Mouse (Mus musculus) testis, adult 2 months (tissue): ENCODE data around the gene Asb15.

Source experiments
- CTCF ChIP-seq: fragments of 200-500 bp; IDR thresholded peaks from 2 replicates; pipeline ENCODE4 v1.5.1; 2012; ENCODE audit warnings: low read depth, mild to moderate bottlenecking, inconsistent platforms, low read length, moderate library complexity; ENCODE audit not compliant: control insufficient read depth, insufficient read depth, insufficient replicate concordance
- POLR2A ChIP-seq: fragments of 200-500 bp; IDR thresholded peaks from 2 replicates; pipeline ENCODE4 v1.6.1; 2012; ENCODE audit warnings: low read depth, mild to moderate bottlenecking, inconsistent platforms, low read length, moderate library complexity; ENCODE audit not compliant: control insufficient read depth

DNA sequence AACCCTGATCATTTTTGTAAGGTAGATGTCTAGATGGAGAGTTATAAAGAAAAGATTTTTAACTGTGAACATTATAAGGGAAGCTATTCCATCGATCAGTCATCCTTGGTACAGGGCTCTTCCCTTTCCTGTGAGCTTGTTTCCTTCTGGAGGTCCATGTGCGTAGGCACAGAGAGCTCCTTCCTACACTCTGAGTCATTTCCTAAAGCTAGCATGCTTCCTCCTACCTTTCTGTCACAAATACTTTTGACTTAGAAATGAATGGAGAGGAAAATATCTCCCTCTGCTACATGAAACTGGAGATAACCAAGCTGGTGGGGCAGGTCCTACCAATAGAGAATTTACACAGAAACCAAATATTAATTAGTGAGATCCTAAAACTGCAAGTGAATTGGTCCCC is 21.9 kb downstream of the Asb15 start:
- TF ChIP-seq POLR2A (no peak), CTCF (no peak)
